Mouse (Mus musculus) liver, postnatal 0 days (tissue): Measurements from ENCODE around the gene Gmds.

Experiments used
- CTCF ChIP-seq: sonication (generic); IDR thresholded peaks from 2 replicates; pipeline ENCODE4 v1.5.1; 2016; ENCODE audit warnings: antibody characterized with exemption, low read depth
- EP300 ChIP-seq: IDR thresholded peaks from 2 replicates; pipeline ENCODE4 v1.6.1; 2016; ENCODE audit warnings: antibody characterized with exemption, low read depth, mild to moderate bottlenecking

DNA sequence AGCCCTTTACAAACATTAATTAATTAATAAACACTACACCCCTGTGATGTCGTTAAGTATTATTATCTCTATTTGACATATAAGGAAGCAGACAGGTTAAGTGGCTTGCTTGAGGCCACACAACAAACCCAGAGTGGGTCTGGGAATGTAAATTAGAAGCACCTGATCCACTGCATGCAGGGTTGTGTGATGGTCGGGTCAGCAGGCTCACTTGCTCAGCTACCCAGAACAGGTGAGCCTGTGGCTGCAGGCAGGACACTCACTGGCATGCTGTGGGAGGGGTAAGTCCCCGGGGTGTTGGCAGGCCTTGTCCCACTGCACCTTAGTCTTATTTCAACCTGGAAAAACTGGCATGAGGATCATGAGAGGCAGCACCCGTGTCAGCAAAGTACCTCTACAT, 484.5 kb downstream of the Gmds start:
- TF ChIP-seq CTCF (no peak), EP300 (no peak)
